Mouse (Mus musculus): ENCODE data around the gene Arhgef28. TPM values are rescaled to one million over a fixed set of nuclear protein-coding genes. Genes with fewer than 3 reads are reported as not detected.

Arhgef28 gene
- polyA plus RNA-seq, 1 experiment, result 13.9 TPM

GRCm38 (mm10) chr13:98107621-98108020 lies 98.6 kb downstream of the Arhgef28 start:
- Histone ChIP-seq H3K4me3 (ENCODE audit: insufficient read depth, low read length) (no peak overlapping the region), H3K4me1 (ENCODE audit: control insufficient read depth, insufficient read depth, low read length) (no peaks in the 10 kb centered on the region), H3K27ac (ENCODE audit: insufficient read depth, low read length) (no peak overlapping the region)
- TF ChIP-seq POLR2A (IDR thresholded peaks at IDR 0.05; ENCODE audit: extremely low read depth, insufficient read depth, low read length) (no peak), CTCF (IDR thresholded peaks at IDR 0.05; ENCODE audit: extremely low read depth, insufficient read depth, low read length) (no peak)

GRCm38 (mm10) chr13:98095966-98096365 lies 110.3 kb downstream of the Arhgef28 start:
- Histone ChIP-seq H3K4me3 (ENCODE audit: insufficient read depth, low read length) (no peak overlapping the region), H3K27ac (ENCODE audit: insufficient read depth, low read length) (no peak overlapping the region), H3K4me1 (ENCODE audit: control insufficient read depth, insufficient read depth, low read length) (peaks cover 1% of the 10 kb centered on the region; the same call in 1 of the 2 replicates)
- no peak for TF ChIP-seq POLR2A (IDR thresholded peaks at IDR 0.05; ENCODE audit: extremely low read depth, insufficient read depth, low read length)
- no peak for TF ChIP-seq CTCF (IDR thresholded peaks at IDR 0.05; ENCODE audit: extremely low read depth, insufficient read depth, low read length)

GRCm38 (mm10) chr13:98094332-98094731 lies 111.9 kb downstream of the Arhgef28 start:
- Histone ChIP-seq H3K4me3 (ENCODE audit: insufficient read depth, low read length) (no peak overlapping the region), H3K27ac (ENCODE audit: insufficient read depth, low read length) (no peak overlapping the region), H3K4me1 (ENCODE audit: control insufficient read depth, insufficient read depth, low read length) (peaks cover 1% of the 10 kb centered on the region; the same call in 1 of the 2 replicates)
- TF ChIP-seq POLR2A (IDR thresholded peaks at IDR 0.05; ENCODE audit: extremely low read depth, insufficient read depth, low read length), result no peak
- TF ChIP-seq CTCF (IDR thresholded peaks at IDR 0.05; ENCODE audit: extremely low read depth, insufficient read depth, low read length), result no peak

- TF ChIP-seq CTCF (IDR thresholded peaks at IDR 0.05; ENCODE audit: extremely low read depth, insufficient read depth, low read length) (no peak), POLR2A (IDR thresholded peaks at IDR 0.05; ENCODE audit: extremely low read depth, insufficient read depth, low read length) (no peak)
- peak overlapping the region; percentile 37; the same call in 1 of the 2 replicates for H3K27ac ChIP-seq (ENCODE audit: insufficient read depth, low read length)
- H3K4me1 ChIP-seq (ENCODE audit: control insufficient read depth, insufficient read depth, low read length), result peaks cover 1% of the 10 kb centered on the region; the same call in 1 of the 2 replicates
Observed at GRCm38 (mm10) chr13:98093483-98093882, 112.8 kb downstream of the Arhgef28 start.

GRCm38 (mm10) chr13:98092354-98093002 lies 113.8 kb downstream of the Arhgef28 start:
- Histone ChIP-seq H3K4me1 (ENCODE audit: control insufficient read depth, insufficient read depth, low read length) (peaks cover 1% of the 10 kb centered on the region; the same call in 1 of the 2 replicates), H3K27ac (ENCODE audit: insufficient read depth, low read length) (no peak overlapping the region), H3K4me3 (ENCODE audit: insufficient read depth, low read length) (no peak overlapping the region)
- TF ChIP-seq CTCF (IDR thresholded peaks at IDR 0.05; ENCODE audit: extremely low read depth, insufficient read depth, low read length), result no peak
- no peak for TF ChIP-seq POLR2A (IDR thresholded peaks at IDR 0.05; ENCODE audit: extremely low read depth, insufficient read depth, low read length)

More at GRCm38 (mm10) chr13:98093483-98093882, 112.8 kb downstream of the Arhgef28 start:
- no peak overlapping the region for H3K4me3 ChIP-seq (ENCODE audit: insufficient read depth, low read length)

GRCm38 (mm10) chr13:98079640-98080039 lies 126.6 kb downstream of the Arhgef28 start:
- Histone ChIP-seq H3K4me3 (ENCODE audit: insufficient read depth, low read length) (no peak overlapping the region), H3K4me1 (ENCODE audit: control insufficient read depth, insufficient read depth, low read length) (no peaks in the 10 kb centered on the region), H3K27ac (ENCODE audit: insufficient read depth, low read length) (no peak overlapping the region)
- no peak for TF ChIP-seq CTCF (IDR thresholded peaks at IDR 0.05; ENCODE audit: extremely low read depth, insufficient read depth, low read length)
- TF ChIP-seq POLR2A (IDR thresholded peaks at IDR 0.05; ENCODE audit: extremely low read depth, insufficient read depth, low read length), result no peak

GRCm38 (mm10) chr13:98078251-98078650 lies 128.0 kb downstream of the Arhgef28 start:
- no peak overlapping the region for H3K27ac ChIP-seq (ENCODE audit: insufficient read depth, low read length)
- H3K4me1 ChIP-seq (ENCODE audit: control insufficient read depth, insufficient read depth, low read length), result no peaks in the 10 kb centered on the region
- no peak overlapping the region for H3K4me3 ChIP-seq (ENCODE audit: insufficient read depth, low read length)
- TF ChIP-seq CTCF (IDR thresholded peaks at IDR 0.05; ENCODE audit: extremely low read depth, insufficient read depth, low read length), result no peak
- TF ChIP-seq POLR2A (IDR thresholded peaks at IDR 0.05; ENCODE audit: extremely low read depth, insufficient read depth, low read length), result no peak

- Histone ChIP-seq H3K27ac (ENCODE audit: insufficient read depth, low read length) (no peak overlapping the region), H3K4me1 (ENCODE audit: control insufficient read depth, insufficient read depth, low read length) (no peaks in the 10 kb centered on the region), H3K4me3 (ENCODE audit: insufficient read depth, low read length) (no peak overlapping the region)
- TF ChIP-seq CTCF (IDR thresholded peaks at IDR 0.05; ENCODE audit: extremely low read depth, insufficient read depth, low read length) (no peak), POLR2A (IDR thresholded peaks at IDR 0.05; ENCODE audit: extremely low read depth, insufficient read depth, low read length) (no peak)
Observed at GRCm38 (mm10) chr13:98077216-98077615, 129.0 kb downstream of the Arhgef28 start.

GRCm38 (mm10) chr13:98074871-98075270 lies 131.4 kb downstream of the Arhgef28 start:
- H3K4me1 ChIP-seq (ENCODE audit: control insufficient read depth, insufficient read depth, low read length), result no peaks in the 10 kb centered on the region
- TF ChIP-seq POLR2A (IDR thresholded peaks at IDR 0.05; ENCODE audit: extremely low read depth, insufficient read depth, low read length) (no peak), CTCF (IDR thresholded peaks at IDR 0.05; ENCODE audit: extremely low read depth, insufficient read depth, low read length) (no peak)
- H3K27ac ChIP-seq (ENCODE audit: insufficient read depth, low read length), result 0 out of 2 replicates have a peak overlapping the region, but pooled peaks have one; percentile 17
- H3K4me3 ChIP-seq (ENCODE audit: insufficient read depth, low read length), result no peak overlapping the region

- no peak overlapping the region for H3K4me3 ChIP-seq (ENCODE audit: insufficient read depth, low read length)
- no peaks in the 10 kb centered on the region for H3K4me1 ChIP-seq (ENCODE audit: control insufficient read depth, insufficient read depth, low read length)
- H3K27ac ChIP-seq (ENCODE audit: insufficient read depth, low read length), result no peak overlapping the region
- TF ChIP-seq CTCF (IDR thresholded peaks at IDR 0.05; ENCODE audit: extremely low read depth, insufficient read depth, low read length) (no peak), POLR2A (IDR thresholded peaks at IDR 0.05; ENCODE audit: extremely low read depth, insufficient read depth, low read length) (no peak)
Observed at GRCm38 (mm10) chr13:98073190-98073589, 133.0 kb downstream of the Arhgef28 start.
